Mouse (Mus musculus) gastrocnemius, postnatal 10 days (tissue): ENCODE measurements around the gene Cdh4. TPM values are rescaled to one million over a fixed set of nuclear protein-coding genes. Genes with fewer than 3 reads are reported as not detected.

Experiments used
- DNase-seq: peaks from one replicate; pipeline ENCODE4 v3.0.0; 2021; ENCODE audit warnings: mixed read lengths
- total RNA-seq, 2 experiments: library from RNA; stranded (reverse); gene quantifications; 2 replicates each; pipeline ENCODE4 v1.2.3; 2021

The Cdh4 gene
- total RNA-seq, 2 experiments from 2014 or later = 3.2 to 3.3 TPM

GRCm38 (mm10) chr2:179947607-179948006 is 505.4 kb downstream of the Cdh4 start:
- no peak for DNase-seq

GRCm38 (mm10) chr2:179948820-179949219 is 506.6 kb downstream of the Cdh4 start:
- DNase-seq = no peak
